Mouse (Mus musculus) testis, postnatal 10 days (tissue): Measurements from ENCODE around the gene Gm5141.
"Not testable (repeated sequence)": the region's sequence is repeated elsewhere in the genome, so short reads cannot be mapped to it uniquely, and the experiment has no call there.

Experiments used
- DNase-seq: peaks from one replicate; pipeline ENCODE4 v3.0.0; 2021; ENCODE audit warnings: low spot score

The Gm5141 gene

GRCm38 (mm10) chr13:62785199-62786134 is at the start of gene Gm5141:
Gene Gm5141, minus strand, starts transcription at chr13:62785808.
- peak; percentile 57 for DNase-seq

GRCm38 (mm10) chr13:62833341-62833740 is 47.7 kb upstream of the Gm5141 start:
- no peak for DNase-seq

- no peak for DNase-seq
These were observed 46.6 kb upstream of the Gm5141 start for GRCm38 (mm10) chr13:62832239-62832638.

- not testable (repeated sequence) for DNase-seq
These were observed 30.1 kb upstream of the Gm5141 start for GRCm38 (mm10) chr13:62815705-62816104.

- DNase-seq = no peak
These were observed 27.1 kb upstream of the Gm5141 start for GRCm38 (mm10) chr13:62812713-62813112.

GRCm38 (mm10) chr13:62807981-62808380 is 22.4 kb upstream of the Gm5141 start:
- DNase-seq = not testable (repeated sequence)

GRCm38 (mm10) chr13:62786135-62786493 is 506 bp upstream of the Gm5141 start:
- DNase-seq = not testable (repeated sequence)

- DNase-seq = peak; percentile 54
These were observed 21.8 kb downstream of the Gm5141 start for GRCm38 (mm10) chr13:62763806-62764205.

GRCm38 (mm10) chr13:62760432-62761415 is 24.9 kb downstream of the Gm5141 start, which contains the start of gene Platr25:
Gene Platr25, minus strand, starts transcription at chr13:62760709.
- DNase-seq = peak; percentile 59

GRCm38 (mm10) chr13:62733322-62733721 is 52.3 kb downstream of the Gm5141 start:
- DNase-seq = no peak
